Mouse (Mus musculus) natural killer cell, adult 2 months (primary cell): ENCODE data around the gene Cdsn.
"Not testable (repeated sequence)": the region's sequence is repeated elsewhere in the genome, so short reads cannot be mapped to it uniquely, and the experiment has no call there.

ENCODE experiments used
- DNase-seq, 2 experiments: peaks; one replicate each; pipeline ENCODE4 v3.0.0; 2022; ENCODE audit warnings: low spot score in 2 of 2

The Cdsn gene

DNA sequence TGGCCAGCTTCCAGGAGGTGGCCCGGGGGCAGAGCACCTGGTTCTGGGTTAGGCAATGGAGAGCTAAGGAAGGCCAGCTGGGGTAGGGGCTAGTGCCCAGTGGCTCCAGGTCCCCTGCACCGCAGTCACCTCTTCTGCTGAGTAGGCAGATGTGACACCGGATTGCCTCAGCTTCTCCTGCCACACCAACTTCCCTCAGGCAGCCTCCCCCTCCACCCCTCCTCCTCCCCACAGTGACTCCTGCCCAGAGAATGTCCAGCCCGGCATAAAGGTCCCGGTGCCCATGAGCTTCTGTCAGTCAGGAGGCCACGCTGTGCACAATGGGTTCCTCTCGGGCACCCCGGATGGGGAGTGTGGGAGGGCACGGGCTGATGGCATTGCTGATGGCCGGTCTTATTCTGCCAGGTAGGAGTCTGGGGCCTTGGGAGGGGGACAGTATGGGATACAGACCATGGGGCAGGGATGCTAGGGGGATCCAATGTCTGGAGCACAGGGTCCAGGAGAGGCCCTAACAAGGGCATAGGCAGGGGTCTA, at the start of gene Cdsn:
Cdsn (plus strand) TSS at position 248 of the 534 bp plus-strand sequence.
- no peak for DNase-seq

DNA sequence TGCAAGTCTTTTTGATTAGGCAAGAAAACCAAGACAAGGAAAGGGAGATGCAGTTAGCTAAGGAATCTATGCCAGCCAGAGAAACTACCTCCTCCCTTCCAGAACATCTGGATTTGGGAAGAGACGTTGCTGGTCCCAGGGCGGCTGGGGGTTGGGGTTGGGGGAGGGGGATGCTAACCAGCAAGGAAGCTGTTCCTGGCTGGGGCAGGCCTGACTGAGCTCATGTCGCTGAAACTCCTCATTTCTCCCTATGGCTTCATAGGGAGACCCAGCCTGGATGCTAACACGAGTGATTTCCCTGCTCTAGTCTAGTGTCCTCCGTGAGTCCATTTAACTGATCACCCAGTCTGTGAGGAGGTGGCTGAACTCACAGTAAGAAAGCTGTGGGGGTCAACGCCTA, 49.7 kb upstream of the Cdsn start:
- DNase-seq = no peak

DNA sequence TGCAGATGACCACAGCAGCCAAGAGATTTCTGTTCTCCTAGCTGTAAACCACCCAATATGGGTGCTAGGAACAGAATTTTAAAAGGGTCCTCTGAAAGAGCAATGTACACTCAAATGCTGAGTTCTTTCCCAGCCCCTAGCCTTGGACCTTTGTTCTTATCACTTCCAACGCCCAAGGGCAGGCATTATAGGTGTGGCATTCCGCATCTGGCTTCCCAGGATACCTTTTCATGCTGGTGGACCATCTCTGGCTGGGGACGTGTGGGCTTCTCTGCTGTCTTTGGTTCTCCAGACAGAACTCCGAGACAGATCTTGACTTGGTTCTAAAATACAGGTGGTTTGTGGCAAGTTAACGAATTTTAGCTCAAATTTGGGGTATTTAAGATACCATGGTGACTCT, 49.2 kb upstream of the Cdsn start:
- DNase-seq = no peak

DNA sequence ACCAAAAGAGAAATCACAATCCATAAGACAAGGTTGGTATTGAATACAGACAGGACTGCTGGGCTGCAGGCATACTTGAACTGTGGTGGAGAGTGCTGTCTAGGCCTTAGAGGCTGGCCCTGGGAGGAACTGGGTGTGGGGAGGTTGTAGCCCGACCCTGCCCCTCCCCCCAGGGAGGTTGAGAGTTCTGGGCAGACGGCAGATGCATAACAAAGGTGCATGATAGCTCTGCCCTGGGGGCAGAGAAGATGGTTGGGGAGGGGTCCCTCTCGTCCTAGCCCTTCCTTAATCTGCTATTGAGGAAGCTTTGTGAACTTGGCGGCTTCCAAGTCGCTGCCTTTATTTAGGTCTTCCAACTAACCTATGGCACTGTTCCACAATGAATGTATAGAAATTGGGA, 48.1 kb upstream of the Cdsn start:
- no peak for DNase-seq

DNA sequence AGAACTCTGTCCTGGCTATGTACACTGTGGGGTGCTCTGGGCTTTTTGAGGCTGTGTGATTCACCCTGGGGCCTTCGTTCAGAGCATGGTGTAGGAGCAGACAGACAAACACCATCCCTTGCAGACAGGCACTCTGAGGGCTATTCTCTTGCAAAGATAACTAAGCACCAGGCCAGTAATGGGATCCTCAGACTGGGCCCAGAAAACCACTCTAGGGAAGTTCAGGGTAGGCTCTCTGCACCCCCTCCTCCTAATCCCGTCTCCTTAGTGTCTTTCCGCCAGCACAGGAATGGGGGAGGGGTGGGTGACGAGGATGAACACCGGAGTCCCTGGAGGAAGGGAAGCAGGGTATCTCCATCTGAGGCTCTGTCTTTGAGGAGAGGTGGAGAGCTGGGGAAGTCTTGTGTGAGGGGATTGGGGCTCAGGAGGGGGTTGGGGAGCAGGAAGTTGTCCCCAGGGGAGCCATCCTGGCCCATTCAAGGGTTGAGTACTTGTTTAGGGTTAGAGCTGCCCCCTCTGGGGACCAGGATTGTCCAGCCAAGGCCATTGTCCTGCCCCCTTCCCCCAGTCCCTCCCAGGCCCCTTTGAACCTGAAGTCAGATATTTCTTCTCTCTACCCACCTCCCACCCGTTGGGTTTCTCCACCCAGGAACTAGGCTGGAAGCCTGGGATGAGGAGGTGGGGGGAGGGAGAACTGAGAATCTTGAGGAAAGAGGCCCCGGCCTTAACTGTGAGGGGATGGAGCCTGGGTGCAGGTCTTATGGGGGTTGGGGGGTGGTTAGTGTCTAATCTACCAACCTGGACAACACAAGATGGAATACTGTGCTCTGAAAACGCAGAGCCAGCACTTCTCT, 47.1 kb upstream of the Cdsn start:
- DNase-seq = no peak

DNA sequence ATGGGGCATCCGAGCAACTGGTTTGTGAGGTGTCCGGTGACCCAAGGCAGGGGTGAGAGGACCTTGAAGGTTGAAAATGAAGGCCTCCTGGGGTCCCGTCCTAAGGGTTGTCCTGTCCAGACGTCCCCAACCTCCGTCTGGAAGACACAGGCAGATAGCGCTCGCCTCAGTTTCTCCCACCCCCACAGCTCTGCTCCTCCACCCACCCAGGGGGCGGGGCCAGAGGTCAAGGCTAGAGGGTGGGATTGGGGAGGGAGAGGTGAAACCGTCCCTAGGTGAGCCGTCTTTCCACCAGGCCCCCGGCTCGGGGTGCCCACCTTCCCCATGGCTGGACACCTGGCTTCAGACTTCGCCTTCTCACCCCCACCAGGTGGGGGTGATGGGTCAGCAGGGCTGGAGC, 46.2 kb upstream of the Cdsn start, which contains the start of gene Pou5f1:
Pou5f1 (plus strand) TSS at position 243 of the 400 bp plus-strand sequence.
- DNase-seq = no peak

DNA sequence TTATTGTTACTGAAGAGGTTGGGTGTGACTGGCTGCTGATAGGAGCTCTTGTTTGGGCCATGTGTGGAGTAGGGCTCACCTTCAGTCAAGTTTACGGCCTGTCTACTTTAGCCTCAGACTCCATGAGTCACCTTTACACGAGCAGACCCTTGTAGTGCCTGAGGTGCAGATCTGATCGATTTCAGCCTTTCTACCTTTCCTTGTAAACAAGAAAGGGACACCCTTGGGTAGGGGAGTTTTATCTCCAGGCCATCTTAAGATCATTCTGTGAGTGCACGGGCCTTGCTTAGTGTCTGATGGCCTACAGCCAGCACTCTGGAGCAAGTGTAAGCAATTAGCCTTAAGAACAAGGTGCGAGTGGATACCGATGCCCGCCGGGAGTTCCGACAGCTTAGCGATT, 45.0 kb upstream of the Cdsn start:
- no peak for DNase-seq

DNA sequence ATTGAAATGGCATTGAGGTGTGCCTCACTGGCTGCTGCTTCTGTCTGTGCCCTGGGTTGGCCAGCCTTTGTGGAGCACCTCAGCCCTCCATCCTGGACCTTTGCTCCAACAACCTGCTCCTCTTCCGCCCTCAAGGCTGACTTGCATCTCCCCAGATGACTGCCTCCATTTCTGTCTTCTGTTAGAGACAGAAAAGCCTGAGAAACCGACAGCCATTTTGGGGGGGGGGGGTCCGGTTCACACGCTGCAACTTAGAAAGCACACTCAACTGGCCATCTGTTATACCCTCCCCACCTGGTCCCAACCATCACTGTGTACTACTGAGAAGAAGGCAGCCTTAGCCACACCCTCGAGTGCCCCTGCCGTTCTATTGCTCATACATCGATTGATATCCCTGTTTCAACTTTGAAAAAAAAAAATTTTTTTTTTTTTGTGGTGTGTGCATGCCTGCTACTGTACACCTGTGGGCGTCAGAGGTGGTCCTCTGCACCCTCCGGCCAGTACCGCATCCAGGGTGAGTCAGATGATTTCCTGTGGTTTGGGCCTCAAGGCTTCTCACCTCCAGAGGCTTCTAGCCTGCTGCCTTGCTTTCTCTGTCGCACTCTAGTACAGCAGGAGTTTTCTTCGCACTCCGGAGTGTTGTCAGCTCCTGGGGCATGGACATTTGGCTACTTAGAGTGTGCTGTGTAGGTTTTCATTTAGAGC, 44.2 kb upstream of the Cdsn start:
- DNase-seq = peak; percentile 61 to 76

DNA sequence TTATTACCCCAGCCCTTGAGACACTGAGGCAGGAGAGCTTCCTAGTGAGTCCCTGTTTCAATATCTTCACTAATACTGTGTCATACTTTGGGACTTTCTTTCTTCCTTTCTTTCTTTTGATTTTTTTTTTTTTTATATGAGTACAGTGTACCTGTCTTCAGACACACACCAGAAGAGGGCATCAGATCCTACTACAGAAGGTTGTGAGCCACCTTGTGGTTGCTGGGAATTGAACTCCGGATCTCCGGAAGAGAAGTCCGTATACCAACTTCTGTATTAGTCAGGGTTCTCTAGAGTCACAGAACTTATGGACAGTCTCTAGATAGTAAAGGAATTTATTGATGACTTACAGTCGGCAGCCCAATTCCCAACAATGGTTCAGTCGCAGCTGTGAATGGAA, 43.6 kb upstream of the Cdsn start:
- not testable (repeated sequence) for DNase-seq

DNA sequence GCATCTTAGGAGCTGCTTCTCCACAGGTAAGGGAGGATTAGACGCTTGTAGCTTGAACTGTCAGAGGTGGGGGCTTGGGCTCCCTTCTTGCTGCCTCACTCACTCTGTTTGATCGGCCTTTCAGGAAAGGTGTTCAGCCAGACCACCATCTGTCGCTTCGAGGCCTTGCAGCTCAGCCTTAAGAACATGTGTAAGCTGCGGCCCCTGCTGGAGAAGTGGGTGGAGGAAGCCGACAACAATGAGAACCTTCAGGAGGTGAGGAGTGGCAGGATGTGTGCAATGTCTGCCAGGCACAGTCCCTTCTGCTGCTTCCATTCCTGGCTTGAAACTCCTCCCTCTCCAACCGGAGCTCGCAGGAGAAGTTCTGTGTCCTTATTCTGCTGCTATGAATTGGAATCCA, 42.6 kb upstream of the Cdsn start:
- peak; percentile 34 to 46 for DNase-seq

DNA sequence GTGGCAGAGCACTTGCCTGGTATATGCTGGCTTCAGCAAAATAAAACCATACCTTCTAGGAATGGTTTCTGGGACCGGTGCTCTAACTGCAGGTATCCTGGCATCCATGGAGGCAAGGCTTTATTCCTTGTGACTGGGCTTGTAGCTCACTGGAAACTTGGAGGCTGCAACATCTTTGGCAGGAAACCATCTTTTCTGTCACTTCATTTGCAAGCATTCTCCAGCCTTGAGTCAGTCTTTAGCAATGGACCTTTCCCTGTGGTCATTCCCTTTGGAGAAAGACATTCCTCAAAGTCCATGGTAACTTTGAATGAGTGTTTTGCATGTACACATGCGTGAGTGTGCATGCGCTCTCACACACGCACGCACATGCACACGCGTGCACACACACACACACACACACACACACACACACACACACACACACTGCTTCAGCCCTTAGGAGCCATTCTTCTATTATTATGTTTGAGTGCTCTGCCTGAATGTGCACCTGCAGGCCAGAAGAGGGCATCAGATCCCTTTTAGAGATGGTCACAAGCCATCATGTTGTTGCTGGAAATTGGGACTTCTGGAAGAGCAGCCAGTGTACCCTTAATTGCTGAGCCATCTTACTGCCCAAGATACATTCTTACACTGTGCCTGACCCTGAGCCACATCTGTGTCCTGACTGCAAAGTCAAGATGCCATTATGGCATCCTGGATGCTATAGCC, 38.9 kb upstream of the Cdsn start:
- no peak for DNase-seq

DNA sequence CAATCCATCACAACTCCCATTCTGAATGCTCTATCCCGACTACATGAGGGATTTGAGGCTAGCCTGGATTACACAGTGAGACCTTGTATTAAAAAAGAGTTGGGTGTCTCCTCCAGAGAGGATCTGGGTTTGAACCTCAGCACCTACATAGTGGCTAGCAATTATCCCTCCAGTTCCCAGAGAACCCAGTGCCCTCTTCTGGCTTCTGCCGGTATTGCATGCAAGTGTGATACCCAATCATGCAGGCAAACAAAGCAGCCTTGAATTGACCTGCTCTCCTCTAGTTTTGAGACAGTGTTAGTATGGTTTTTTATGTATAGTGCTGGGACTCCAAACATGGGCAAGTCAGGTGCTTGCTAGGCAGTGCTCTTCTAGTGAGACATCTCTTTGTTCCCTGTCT, 38.0 kb upstream of the Cdsn start:
- DNase-seq = peak; percentile 71 to 77

DNA sequence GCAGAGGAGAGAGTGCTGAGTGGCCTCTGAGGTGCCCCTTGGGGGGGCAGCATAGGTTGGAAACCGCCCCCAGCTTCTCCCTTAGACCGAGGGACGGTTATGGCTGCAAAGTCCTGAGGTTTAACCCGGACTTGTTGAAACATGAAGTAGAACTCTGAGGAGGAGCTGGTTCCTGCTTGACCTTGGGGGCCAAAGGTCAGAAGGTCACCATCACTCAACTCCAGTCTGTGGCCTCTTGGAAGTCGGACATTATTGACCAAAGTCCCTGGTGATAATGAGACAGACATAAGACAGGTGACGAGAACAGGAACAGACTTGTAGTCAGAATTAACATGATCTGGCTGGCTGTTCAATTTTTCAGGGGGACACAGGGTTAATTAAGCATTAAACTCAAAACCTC, 37.2 kb upstream of the Cdsn start:
- DNase-seq = no peak

DNA sequence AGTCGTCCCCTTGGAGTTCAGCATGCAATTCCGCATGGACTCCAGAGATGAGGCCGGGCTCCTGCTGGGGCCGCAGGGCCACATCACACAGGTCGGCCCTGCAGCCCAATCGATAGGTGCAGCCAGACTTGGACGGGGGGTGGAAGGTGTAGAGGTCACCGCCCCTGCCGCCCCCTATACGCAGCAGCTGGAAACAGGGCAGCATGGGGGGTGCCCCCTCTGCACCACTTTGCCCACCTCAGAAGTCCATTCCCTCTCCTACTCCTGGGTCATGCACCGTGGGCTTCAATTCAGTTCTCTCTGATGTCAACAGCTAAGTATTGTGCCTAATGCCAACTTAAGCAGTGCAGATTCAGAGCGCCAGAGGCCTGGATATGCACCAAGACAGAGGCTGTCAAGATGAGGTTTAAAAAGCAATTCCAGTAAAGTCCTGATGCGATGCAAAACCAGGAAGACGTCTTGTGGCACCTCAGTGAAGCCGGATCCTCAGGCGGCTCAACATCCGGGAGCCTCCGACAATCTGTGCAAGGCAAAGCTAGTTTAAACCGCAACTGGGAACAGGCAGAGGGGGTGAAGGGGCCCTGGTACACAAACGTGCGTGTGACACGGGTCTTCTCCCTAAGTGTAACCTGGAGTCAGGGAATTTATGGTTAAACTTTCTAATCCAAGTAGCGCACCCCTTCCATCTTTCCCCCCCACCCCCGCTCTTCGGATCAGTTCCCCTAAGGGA, 35.9 kb upstream of the Cdsn start:
- no peak for DNase-seq

DNA sequence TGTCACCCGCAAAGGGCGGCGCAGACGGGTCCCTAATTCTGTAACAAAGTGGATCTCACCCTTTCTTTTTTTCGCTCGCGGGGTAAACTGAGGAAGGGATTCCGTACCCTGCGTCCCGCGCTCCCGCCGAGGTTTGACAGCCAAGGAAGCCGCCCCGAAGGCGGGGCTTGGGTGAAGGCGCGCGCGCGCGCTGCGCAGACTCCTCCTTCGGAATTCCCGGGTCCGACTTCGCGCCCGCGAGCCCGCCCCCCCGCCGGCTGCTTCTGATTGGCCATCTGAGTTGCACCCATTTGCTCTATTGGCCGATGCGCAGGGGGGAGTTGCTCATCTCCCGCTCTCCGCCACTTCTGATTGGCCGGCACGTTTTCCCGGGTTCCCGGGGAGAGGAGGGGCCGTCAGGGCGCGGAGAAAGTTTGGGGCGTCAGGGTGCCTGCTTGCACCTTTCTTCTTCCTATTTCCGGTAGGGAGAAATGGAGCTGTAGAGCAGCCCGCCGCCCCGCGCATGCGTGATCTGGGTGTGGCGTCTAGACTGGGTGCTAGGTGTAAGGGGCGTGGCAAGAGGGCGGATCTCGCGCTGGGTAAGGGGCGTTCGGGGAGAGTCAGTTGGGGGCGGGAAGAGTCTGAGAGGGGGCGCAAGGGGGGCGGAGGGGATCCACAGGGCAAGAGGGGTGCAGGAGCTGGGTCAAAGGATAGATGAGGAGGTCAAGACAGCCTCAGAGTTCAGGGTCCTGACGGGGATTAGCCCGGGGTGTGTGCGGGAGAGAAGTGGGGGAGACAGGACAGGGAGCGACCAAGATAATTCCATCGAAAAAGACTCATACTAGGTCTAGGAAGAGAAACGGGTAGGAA, 35.1 kb upstream of the Cdsn start, which contains the start of the genes Tcf19 and Cchcr1:
Tcf19 (minus strand) TSS at position 173 of the 849 bp plus-strand sequence.
Cchcr1 (plus strand) TSS at position 449 of the 849 bp plus-strand sequence.
- DNase-seq = peak; percentile 84 to 86

DNA sequence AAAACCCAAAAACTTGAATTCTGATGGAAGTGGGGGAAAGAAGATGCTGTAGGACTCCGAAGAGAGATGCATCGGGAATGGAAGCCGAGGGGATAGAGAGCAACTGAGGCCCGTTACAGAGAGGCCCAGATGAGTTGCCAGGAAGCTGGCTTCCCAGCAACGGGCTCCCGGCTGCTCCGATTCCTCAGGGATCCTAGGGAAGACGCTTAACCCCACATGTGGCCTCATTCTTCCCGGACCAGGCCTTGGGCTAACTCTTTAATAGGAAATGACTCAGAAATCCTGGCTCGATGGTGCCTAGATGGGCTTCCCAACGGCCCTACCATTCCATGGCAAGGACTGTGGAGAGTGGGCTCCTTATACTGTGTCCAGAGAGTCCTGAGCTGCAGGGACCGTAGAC, 34.4 kb upstream of the Cdsn start:
- no peak for DNase-seq

DNA sequence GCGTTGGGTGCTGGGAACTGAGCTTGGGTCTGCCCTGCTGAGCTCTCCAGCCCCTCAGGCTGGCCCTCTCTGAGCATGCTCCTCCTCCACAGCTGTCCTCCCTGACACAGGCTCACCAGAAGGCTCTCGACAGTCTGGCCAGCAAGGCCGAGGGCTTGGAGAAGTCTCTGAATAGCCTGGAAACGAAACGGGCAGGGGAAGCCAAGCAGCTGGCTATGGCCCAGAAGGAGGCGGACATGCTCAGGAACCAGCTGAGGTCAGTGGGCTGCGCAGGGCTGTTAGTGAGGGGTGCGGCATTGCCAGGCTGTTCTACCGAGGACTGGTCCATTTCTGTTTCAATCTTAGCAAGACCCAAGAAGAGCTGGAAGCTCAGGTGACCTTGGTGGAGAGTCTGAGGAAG, 27.6 kb upstream of the Cdsn start:
- no peak for DNase-seq

DNA sequence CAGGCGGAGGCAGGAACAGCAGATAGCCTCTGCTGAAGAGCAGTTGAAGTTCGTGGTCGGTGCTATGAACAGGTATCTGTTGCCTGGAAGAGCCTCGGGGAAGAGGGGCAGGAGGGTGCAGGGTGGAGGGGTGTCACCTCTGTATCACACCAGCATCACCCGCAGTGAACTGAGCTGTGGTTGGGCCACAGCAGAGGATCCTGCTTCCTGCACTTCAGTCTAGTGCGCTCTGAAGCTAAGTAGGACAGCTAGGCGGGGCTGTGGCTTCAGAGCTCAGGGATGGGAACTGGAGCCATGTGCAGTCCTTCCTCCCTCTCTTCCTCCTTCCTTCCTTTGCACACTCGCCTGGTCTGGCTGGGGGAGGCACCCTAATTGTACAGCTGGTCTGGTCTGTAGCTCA, 25.3 kb upstream of the Cdsn start:
- DNase-seq = no peak

DNA sequence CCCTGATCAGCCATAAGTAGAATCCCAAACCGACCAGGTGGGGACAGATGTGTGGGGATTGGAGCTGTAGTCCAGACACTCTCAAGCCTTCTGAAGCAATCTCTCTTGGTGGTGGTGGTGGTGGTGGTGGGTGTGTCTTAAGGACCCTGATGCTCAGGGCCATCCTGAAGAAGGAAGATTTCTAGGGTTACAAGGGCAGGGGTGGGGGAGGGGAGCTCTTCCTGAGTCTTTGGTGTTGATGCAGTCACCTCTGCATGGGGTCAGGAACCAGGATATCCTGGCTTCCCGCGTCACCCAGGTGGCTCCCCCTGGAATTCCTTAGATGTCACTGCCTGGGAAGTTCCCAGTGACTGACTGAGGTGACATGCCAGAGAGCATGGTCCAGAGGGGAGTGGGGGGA, 19.6 kb upstream of the Cdsn start:
- DNase-seq = no peak

DNA sequence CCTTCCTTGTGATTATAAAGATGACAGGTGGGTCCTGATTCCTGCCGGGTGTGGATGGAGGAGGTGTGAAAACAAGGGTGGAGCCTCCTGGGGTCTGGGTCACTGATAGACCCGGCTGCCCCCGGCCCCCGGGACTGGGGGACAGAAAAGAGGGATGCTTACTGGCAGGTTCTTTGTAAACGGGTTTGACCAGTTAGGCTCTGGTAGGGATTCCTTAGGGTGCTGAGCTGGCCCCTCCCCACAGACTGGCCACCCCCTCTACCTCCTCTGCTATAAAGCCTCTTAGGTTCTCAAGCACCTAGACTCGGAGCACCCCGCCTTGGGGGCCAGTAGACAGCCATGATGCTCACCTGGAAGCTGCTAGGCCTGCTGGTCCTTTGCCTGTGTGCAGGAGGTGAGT, 19.0 kb upstream of the Cdsn start, which contains the start of gene Psors1c2:
Psors1c2 (plus strand) TSS at position 301 of the 400 bp plus-strand sequence.
- DNase-seq = no peak
